Mouse (Mus musculus) CH12.LX (cell line): ENCODE results near the gene Slc13a4.

Experiments
- EP300 ChIP-seq: IDR thresholded peaks from 2 replicates; pipeline ENCODE4 v1.6.1; 2011; ENCODE audit warnings: low read length, improper control_type of control experiment
- JUN ChIP-seq: IDR thresholded peaks from 2 replicates; pipeline ENCODE4 v1.6.1; 2011; ENCODE audit warnings: low read depth, mild to moderate bottlenecking, low read length, improper control_type of control experiment, moderate library complexity; ENCODE audit not compliant: insufficient read depth
- JUND ChIP-seq: conservative IDR thresholded peaks from 2 replicates; pipeline ENCODE4 v1.6.1; 2011; ENCODE audit warnings: low read depth, low read length, improper control_type of control experiment
- MAX ChIP-seq: IDR thresholded peaks from 2 replicates; pipeline ENCODE4 v1.6.1; 2011; ENCODE audit warnings: low read length, improper control_type of control experiment
- SIN3A ChIP-seq: IDR thresholded peaks from 2 replicates; pipeline ENCODE4 v1.6.1; 2012; ENCODE audit warnings: low read length, improper control_type of control experiment, inconsistent platforms
- ZC3H11A ChIP-seq: IDR thresholded peaks from 2 replicates; pipeline ENCODE4 v1.6.1; 2012; ENCODE audit warnings: low read depth, mild to moderate bottlenecking, inconsistent platforms, low read length, improper control_type of control experiment
- ZMIZ1 ChIP-seq: IDR thresholded peaks from 2 replicates; pipeline ENCODE4 v1.6.1; 2012; ENCODE audit warnings: low read depth, mild to moderate bottlenecking, inconsistent platforms, low read length, improper control_type of control experiment

DNA sequence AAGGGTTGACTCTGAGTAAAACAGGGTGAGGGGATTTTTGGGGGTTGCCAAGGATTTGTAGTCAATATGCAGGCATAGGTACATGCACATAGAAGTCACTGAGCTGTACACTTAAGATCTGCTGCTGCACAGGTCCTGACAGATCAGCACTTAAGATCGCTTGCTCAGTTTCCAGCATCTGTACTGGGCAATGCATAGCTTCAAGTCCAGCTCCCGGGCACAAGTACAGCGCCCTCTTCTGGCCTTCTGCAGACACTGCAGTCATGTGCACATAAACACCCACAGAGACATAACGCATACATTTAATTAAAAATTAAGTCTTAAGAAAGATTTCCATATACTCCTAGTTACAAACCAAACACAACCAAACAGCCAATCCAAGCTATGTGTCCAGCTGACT lies 26.3 kb upstream of the Slc13a4 start:
- TF ChIP-seq EP300 (no peak), JUND (no peak), MAX (no peak), ZMIZ1 (no peak), JUN (no peak), ZC3H11A (no peak), SIN3A (no peak)
